Mouse (Mus musculus) forebrain, embryonic 11.5 days (tissue): ENCODE measurements around the gene Gpc3. TPM values are rescaled to one million over a fixed set of nuclear protein-coding genes. Genes with fewer than 3 reads are reported as not detected.

ENCODE experiments used
- ATAC-seq: fragments of 200-750 bp; cut with Nextera tagmentation; replicated peaks from 2 replicates; pipeline ENCODE4 v1.8.0; 2017; ENCODE audit warnings: moderate TSS enrichment; ENCODE audit not compliant: low FRiP score
- DNase-seq: peaks from one replicate; pipeline ENCODE4 v3.0.0-alpha.2; 2017; ENCODE audit warnings: low spot score
- H3K27ac ChIP-seq: fragments of 300-500 bp; sonication (generic); 2 replicates; pipeline ENCODE4 v1.5.1; 2014; ENCODE audit warnings: low read depth, low read length
- H3K27me3 ChIP-seq: fragments of 300-500 bp; sonication (generic); 2 replicates; pipeline ENCODE4 v1.6.1; 2014; ENCODE audit warnings: mild to moderate bottlenecking, low read length, mixed read lengths; ENCODE audit not compliant: control insufficient read depth, insufficient read depth
- H3K36me3 ChIP-seq: fragments of 300-500 bp; sonication (generic); 2 replicates; pipeline ENCODE4 v1.6.1; 2014; ENCODE audit warnings: mild to moderate bottlenecking, low read length, moderate library complexity, mixed read lengths; ENCODE audit not compliant: control insufficient read depth, insufficient read depth
- H3K4me1 ChIP-seq: fragments of 300-500 bp; sonication (generic); replicated peaks from 2 replicates; pipeline ENCODE4 v1.6.1; 2014; ENCODE audit warnings: low read length, mixed read lengths; ENCODE audit not compliant: control insufficient read depth, insufficient read depth
- H3K4me2 ChIP-seq: fragments of 300-500 bp; sonication (generic); 2 replicates; pipeline ENCODE4 v1.6.1; 2014; ENCODE audit warnings: low read depth, mild to moderate bottlenecking, low read length, moderate library complexity, mixed read lengths; ENCODE audit not compliant: severe bottlenecking
- H3K4me3 ChIP-seq: fragments of 300-500 bp; sonication (generic); 2 replicates; pipeline ENCODE4 v1.5.1; 2014; ENCODE audit warnings: low read depth, low read length
- H3K9ac ChIP-seq: fragments of 300-500 bp; sonication (generic); 2 replicates; pipeline ENCODE4 v1.6.1; 2014; ENCODE audit warnings: low read length
- H3K9me3 ChIP-seq: fragments of 300-500 bp; sonication (generic); 2 replicates; pipeline ENCODE4 v1.6.1; 2016; ENCODE audit warnings: low read length, mixed read lengths; ENCODE audit not compliant: control insufficient read depth
- WGBS: fragments of 180-500 bp; shearing (Covaris S2); extraction: QIAGEN DNeasy Blood & Tissue Kit; methylation state at CpG from one replicate; pipeline ENCODE4 v1.1.7; 2014; 5-methylcytosine and 5-hydroxymethylcytosine counted together
- polyA plus RNA-seq: library from polyadenylated mRNA; unstranded; fragments of >200 nt; fragmentation: Nextera tagmentation; extraction: Ambion mirVana; gene quantifications from 2 replicates; pipeline ENCODE4 v1.2.1, GENCODE M21; 2014

The Gpc3 gene
- polyA plus RNA-seq, 1 experiment from 2014 or later: 187 TPM

- no peaks in the 10 kb centered on the region for H3K27me3 ChIP-seq
- H3K27ac ChIP-seq: no peak overlapping the region
- H3K4me2 ChIP-seq: no peak overlapping the region
- no peaks in the 10 kb centered on the region for H3K9me3 ChIP-seq
- no peaks in the 10 kb centered on the region for H3K36me3 ChIP-seq
- 65% methylated on average over 4 of the region's 4 CpGs for WGBS
- no peak overlapping the region for H3K9ac ChIP-seq
- ATAC-seq (no peak), DNase-seq (no peak)
- H3K4me1 ChIP-seq: no peaks in the 10 kb centered on the region
- H3K4me3 ChIP-seq: no peak overlapping the region
Observed at GRCm38 (mm10) chrX:52489461-52489860, 124.3 kb downstream of the Gpc3 start.

GRCm38 (mm10) chrX:52455074-52455588 is 158.6 kb downstream of the Gpc3 start:
- Histone ChIP-seq H3K4me1 (no peaks in the 10 kb centered on the region), H3K9ac (no peak overlapping the region), H3K27ac (no peak overlapping the region), H3K4me2 (no peak overlapping the region), H3K9me3 (no peaks in the 10 kb centered on the region), H3K27me3 (peaks cover 2% of the 10 kb centered on the region; the same call in 1 of the 2 replicates), H3K36me3 (no peaks in the 10 kb centered on the region), H3K4me3 (no peak overlapping the region)
- DNase-seq (no peak), ATAC-seq (no peak)
- 52% methylated on average over 5 of the region's 5 CpGs for WGBS

GRCm38 (mm10) chrX:52453445-52454182 is 160.1 kb downstream of the Gpc3 start:
- H3K27ac ChIP-seq: no peak overlapping the region
- H3K4me3 ChIP-seq: no peak overlapping the region
- no peak overlapping the region for H3K9ac ChIP-seq
- H3K36me3 ChIP-seq: no peaks in the 10 kb centered on the region
- H3K27me3 ChIP-seq: peaks cover 2% of the 10 kb centered on the region; the same call in 1 of the 2 replicates
- peak overlapping the region; percentile 21; the same call in 1 of the 2 replicates for H3K4me2 ChIP-seq
- WGBS: 25% methylated on average over 6 of the region's 6 CpGs
- DNase-seq: peak; percentile 80
- no peaks in the 10 kb centered on the region for H3K9me3 ChIP-seq
- peak; percentile 88 for ATAC-seq
- no peaks in the 10 kb centered on the region for H3K4me1 ChIP-seq

- H3K4me3 ChIP-seq: no peak overlapping the region
- no peaks in the 10 kb centered on the region for H3K36me3 ChIP-seq
- H3K27ac ChIP-seq: no peak overlapping the region
- no peaks in the 10 kb centered on the region; the same call in 1 of the 2 replicates for H3K27me3 ChIP-seq
- no peak overlapping the region for H3K9ac ChIP-seq
- DNase-seq: no peak
- H3K4me1 ChIP-seq: no peaks in the 10 kb centered on the region
- H3K9me3 ChIP-seq: no peaks in the 10 kb centered on the region
- no peak for ATAC-seq
- WGBS: 67% methylated on average over 2 of the region's 2 CpGs
- H3K4me2 ChIP-seq: no peak overlapping the region
Observed at GRCm38 (mm10) chrX:52449177-52449576, 164.6 kb downstream of the Gpc3 start.

- Histone ChIP-seq H3K36me3 (no peaks in the 10 kb centered on the region), H3K27me3 (no peaks in the 10 kb centered on the region; the same call in 1 of the 2 replicates), H3K9ac (no peak overlapping the region), H3K4me1 (no peaks in the 10 kb centered on the region), H3K9me3 (no peaks in the 10 kb centered on the region), H3K27ac (no peak overlapping the region), H3K4me2 (no peak overlapping the region), H3K4me3 (no peak overlapping the region)
- WGBS: 40% methylated on average over 3 of the region's 3 CpGs
- no peak for DNase-seq
- ATAC-seq: no peak
Observed at GRCm38 (mm10) chrX:52448496-52448895, 165.3 kb downstream of the Gpc3 start.

- no peak for DNase-seq
- Histone ChIP-seq H3K27me3 (no peaks in the 10 kb centered on the region; the same call in 1 of the 2 replicates), H3K4me2 (no peak overlapping the region), H3K9me3 (no peaks in the 10 kb centered on the region), H3K4me1 (no peaks in the 10 kb centered on the region), H3K36me3 (no peaks in the 10 kb centered on the region), H3K27ac (no peak overlapping the region), H3K9ac (no peak overlapping the region), H3K4me3 (no peak overlapping the region)
- WGBS: 84% methylated on average over 3 of the region's 3 CpGs
- ATAC-seq: no peak
Observed at GRCm38 (mm10) chrX:52446530-52446929, 167.2 kb downstream of the Gpc3 start.

GRCm38 (mm10) chrX:52444977-52445376 is 168.8 kb downstream of the Gpc3 start:
- no peaks in the 10 kb centered on the region for H3K36me3 ChIP-seq
- no peak overlapping the region for H3K27ac ChIP-seq
- WGBS: 64% methylated on average over 2 of the region's 2 CpGs
- H3K4me1 ChIP-seq: no peaks in the 10 kb centered on the region
- H3K27me3 ChIP-seq: no peaks in the 10 kb centered on the region; the same call in 1 of the 2 replicates
- ATAC-seq (no peak), DNase-seq (no peak)
- no peak overlapping the region for H3K4me3 ChIP-seq
- no peak overlapping the region for H3K4me2 ChIP-seq
- no peak overlapping the region for H3K9ac ChIP-seq
- no peaks in the 10 kb centered on the region for H3K9me3 ChIP-seq

GRCm38 (mm10) chrX:52441798-52442197 is 172.0 kb downstream of the Gpc3 start:
- Histone ChIP-seq H3K27me3 (no peaks in the 10 kb centered on the region), H3K9me3 (no peaks in the 10 kb centered on the region), H3K4me2 (no peak overlapping the region), H3K9ac (no peak overlapping the region), H3K27ac (no peak overlapping the region), H3K36me3 (no peaks in the 10 kb centered on the region), H3K4me3 (no peak overlapping the region), H3K4me1 (no peaks in the 10 kb centered on the region)
- 54% methylated on average over 3 of the region's 3 CpGs for WGBS
- DNase-seq: peak; percentile 52
- ATAC-seq: no peak

- DNase-seq: no peak
- no peak overlapping the region for H3K4me3 ChIP-seq
- ATAC-seq: no peak
- H3K9ac ChIP-seq: no peak overlapping the region
- 88% methylated on average over 5 of the region's 5 CpGs for WGBS
- no peak overlapping the region for H3K27ac ChIP-seq
- H3K9me3 ChIP-seq: no peaks in the 10 kb centered on the region
- no peaks in the 10 kb centered on the region for H3K27me3 ChIP-seq
- no peaks in the 10 kb centered on the region for H3K4me1 ChIP-seq
- H3K36me3 ChIP-seq: no peaks in the 10 kb centered on the region
- H3K4me2 ChIP-seq: no peak overlapping the region
Observed at GRCm38 (mm10) chrX:52439421-52439820, 174.3 kb downstream of the Gpc3 start.
